Mouse (Mus musculus): Measurements from ENCODE around the gene Mtss1l. TPM values are rescaled to one million over a fixed set of nuclear protein-coding genes. Genes with fewer than 3 reads are reported as not detected.

Gene Mtss1l
- polyA plus RNA-seq, 1 experiment, result not detected

- no peak for TF ChIP-seq POLR2A (IDR thresholded peaks at IDR 0.05; ENCODE audit: insufficient read depth, low read depth, low read length)
- TF ChIP-seq CTCF (IDR thresholded peaks at IDR 0.05; ENCODE audit: insufficient read depth, low read depth, low read length), result no peak
- WGBS, result 90% methylated on average over 5 of the region's 5 CpGs
- H3K4me1 ChIP-seq (ENCODE audit: control insufficient read depth, insufficient read depth, low read length), result peaks cover 12% of the 10 kb centered on the region; the same call in 1 of the 2 replicates
- no peak overlapping the region for H3K27ac ChIP-seq (ENCODE audit: insufficient read depth, low read depth, low read length)
- no peak overlapping the region for H3K4me3 ChIP-seq (ENCODE audit: insufficient read depth, low read depth, low read length)
Observed at GRCm38 (mm10) chr8:110742452-110742818, 21.2 kb downstream of the Mtss1l start.

GRCm38 (mm10) chr8:110745162-110745561, 23.9 kb downstream of the Mtss1l start:
- Histone ChIP-seq H3K4me3 (ENCODE audit: insufficient read depth, low read depth, low read length) (no peak overlapping the region), H3K27ac (ENCODE audit: insufficient read depth, low read depth, low read length) (no peak overlapping the region), H3K4me1 (ENCODE audit: control insufficient read depth, insufficient read depth, low read length) (peaks cover 11% of the 10 kb centered on the region; the same call in 1 of the 2 replicates)
- TF ChIP-seq POLR2A (IDR thresholded peaks at IDR 0.05; ENCODE audit: insufficient read depth, low read depth, low read length) (no peak), CTCF (IDR thresholded peaks at IDR 0.05; ENCODE audit: insufficient read depth, low read depth, low read length) (no peak)
- 94% methylated on average over 10 of the region's 10 CpGs for WGBS

DNA sequence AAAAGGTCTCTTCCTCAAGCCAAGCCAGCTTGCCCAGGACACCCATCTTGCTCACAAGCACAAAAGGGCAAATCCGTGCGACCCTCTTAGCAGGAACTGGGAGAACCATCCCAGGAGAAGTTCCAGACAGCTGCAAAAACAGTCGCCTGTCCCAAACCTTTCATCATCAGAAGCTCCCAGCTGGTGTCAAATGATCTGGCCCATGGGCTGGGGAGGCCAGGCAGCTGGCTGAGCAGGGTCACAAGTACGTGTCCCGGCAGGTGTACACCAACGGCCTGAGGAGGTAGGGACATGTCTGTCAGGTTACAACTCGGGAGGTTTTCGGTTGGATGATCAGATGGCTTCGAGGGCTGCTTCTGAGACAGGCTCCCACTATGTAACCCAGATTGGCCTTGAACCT, 25.4 kb downstream of the Mtss1l start:
- Histone ChIP-seq H3K4me3 (ENCODE audit: insufficient read depth, low read depth, low read length) (no peak overlapping the region), H3K27ac (ENCODE audit: insufficient read depth, low read depth, low read length) (no peak overlapping the region), H3K4me1 (ENCODE audit: control insufficient read depth, insufficient read depth, low read length) (peaks cover 4% of the 10 kb centered on the region; the same call in 1 of the 2 replicates)
- WGBS, result 75% methylated on average over 9 of the region's 9 CpGs
- TF ChIP-seq POLR2A (IDR thresholded peaks at IDR 0.05; ENCODE audit: insufficient read depth, low read depth, low read length), result no peak
- TF ChIP-seq CTCF (IDR thresholded peaks at IDR 0.05; ENCODE audit: insufficient read depth, low read depth, low read length), result no peak

DNA sequence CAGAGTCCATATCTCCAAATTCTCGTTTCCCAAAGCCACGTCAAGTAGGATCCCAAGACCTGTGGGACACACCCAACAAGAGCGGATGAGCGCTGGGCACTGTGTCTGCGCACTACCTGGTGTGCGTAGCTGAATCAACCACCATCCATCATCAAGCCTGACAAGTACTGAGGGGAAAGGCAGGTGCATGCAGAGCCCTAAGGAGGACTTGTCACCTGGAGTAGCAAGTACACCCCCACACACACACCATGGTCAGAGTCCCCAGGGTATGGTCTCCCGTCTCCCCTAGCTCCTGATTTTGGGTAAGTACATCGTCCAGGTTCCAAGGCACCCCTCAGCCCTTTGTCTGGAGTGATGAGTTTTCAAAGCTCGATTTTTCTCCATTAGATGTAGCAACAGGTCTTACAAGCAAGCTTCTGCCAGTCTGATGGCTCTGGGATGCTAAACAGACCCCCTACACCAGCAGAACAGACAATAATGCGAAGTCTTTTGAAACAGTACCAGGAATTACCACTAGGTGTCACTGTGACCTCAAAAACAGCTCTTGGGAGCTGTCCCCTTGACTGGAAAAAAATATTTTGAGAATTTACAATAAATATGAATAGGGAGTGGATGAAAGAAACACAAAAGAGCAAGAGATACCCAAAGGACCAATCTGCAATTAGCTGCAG, 28.4 kb downstream of the Mtss1l start:
- no peak overlapping the region for H3K27ac ChIP-seq (ENCODE audit: insufficient read depth, low read depth, low read length)
- peaks cover 19% of the 10 kb centered on the region for H3K4me1 ChIP-seq (ENCODE audit: control insufficient read depth, insufficient read depth, low read length)
- TF ChIP-seq POLR2A (IDR thresholded peaks at IDR 0.05; ENCODE audit: insufficient read depth, low read depth, low read length) (no peak), CTCF (IDR thresholded peaks at IDR 0.05; ENCODE audit: insufficient read depth, low read depth, low read length) (no peak)
- no peak overlapping the region for H3K4me3 ChIP-seq (ENCODE audit: insufficient read depth, low read depth, low read length)
- 61% methylated on average over 10 of the region's 10 CpGs for WGBS

DNA sequence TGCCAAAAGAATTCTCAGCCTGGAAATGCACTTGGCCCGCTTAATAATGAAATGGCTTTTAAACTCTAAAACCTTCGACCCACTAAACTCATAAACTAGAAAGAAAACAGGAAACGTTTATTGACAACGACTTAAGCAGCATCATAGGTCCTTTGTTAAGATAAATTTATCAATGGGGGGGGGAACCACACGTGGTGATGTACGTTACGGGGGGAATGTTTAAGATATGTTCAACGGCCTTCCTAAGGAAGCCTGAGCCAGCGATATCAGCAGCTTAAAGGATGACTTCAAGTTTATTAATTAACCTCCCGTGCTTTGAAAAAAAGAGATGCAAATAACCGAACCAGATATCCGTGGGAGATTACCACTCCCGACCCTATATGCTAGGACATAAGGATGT, 29.0 kb downstream of the Mtss1l start:
- Histone ChIP-seq H3K4me1 (ENCODE audit: control insufficient read depth, insufficient read depth, low read length) (peaks cover 25% of the 10 kb centered on the region), H3K27ac (ENCODE audit: insufficient read depth, low read depth, low read length) (no peak overlapping the region), H3K4me3 (ENCODE audit: insufficient read depth, low read depth, low read length) (no peak overlapping the region)
- TF ChIP-seq POLR2A (IDR thresholded peaks at IDR 0.05; ENCODE audit: insufficient read depth, low read depth, low read length) (no peak), CTCF (IDR thresholded peaks at IDR 0.05; ENCODE audit: insufficient read depth, low read depth, low read length) (no peak)
- WGBS, result 28% methylated on average over 13 of the region's 13 CpGs

DNA sequence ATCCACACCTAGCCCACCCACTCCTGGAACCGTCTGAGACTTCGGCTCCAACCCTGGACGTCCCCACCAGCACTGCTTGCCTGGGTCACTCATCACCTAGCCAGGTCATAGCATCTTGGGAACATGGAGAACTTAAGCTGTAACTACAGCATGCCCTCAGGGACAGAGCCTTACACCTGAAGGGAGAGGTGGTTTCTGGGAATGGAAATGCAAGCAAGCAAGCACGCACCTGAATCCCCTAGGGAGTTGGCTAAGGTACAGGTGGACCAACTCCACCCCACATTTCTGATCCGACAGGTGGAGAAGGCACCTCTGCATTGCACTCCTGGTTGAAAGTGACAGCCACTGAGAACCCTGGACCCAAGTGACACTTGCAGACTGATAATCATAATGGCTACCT, 30.2 kb downstream of the Mtss1l start:
- Histone ChIP-seq H3K27ac (ENCODE audit: insufficient read depth, low read depth, low read length) (no peak overlapping the region), H3K4me3 (ENCODE audit: insufficient read depth, low read depth, low read length) (no peak overlapping the region), H3K4me1 (ENCODE audit: control insufficient read depth, insufficient read depth, low read length) (peaks cover 32% of the 10 kb centered on the region)
- WGBS, result 81% methylated on average over 5 of the region's 5 CpGs
- TF ChIP-seq CTCF (IDR thresholded peaks at IDR 0.05; ENCODE audit: insufficient read depth, low read depth, low read length), result no peak
- no peak for TF ChIP-seq POLR2A (IDR thresholded peaks at IDR 0.05; ENCODE audit: insufficient read depth, low read depth, low read length)

DNA sequence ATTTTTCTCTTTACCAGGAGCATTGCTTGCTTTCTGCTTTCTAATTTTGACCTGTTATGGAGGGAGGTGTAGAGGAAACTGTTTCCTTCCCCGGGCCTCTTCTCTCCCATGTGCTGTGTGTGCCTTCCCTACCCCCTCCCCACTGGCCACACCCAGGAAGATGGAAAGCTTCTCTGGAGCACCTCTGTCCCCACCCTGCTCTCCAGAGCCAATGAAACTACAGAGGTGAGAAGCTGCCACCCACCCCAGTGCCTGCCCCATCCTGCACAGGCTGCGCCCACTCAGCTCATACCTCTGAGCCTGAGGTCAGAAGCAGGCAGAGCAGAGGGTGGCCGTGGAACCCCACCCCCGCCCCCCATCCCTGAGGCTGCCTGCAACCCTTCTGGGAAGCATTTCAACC, 33.4 kb downstream of the Mtss1l start:
- peak; percentile 16; the same call in 1 of the 2 replicates for TF ChIP-seq POLR2A (IDR thresholded peaks at IDR 0.05; ENCODE audit: insufficient read depth, low read depth, low read length)
- TF ChIP-seq CTCF (IDR thresholded peaks at IDR 0.05; ENCODE audit: insufficient read depth, low read depth, low read length), result no peak
- H3K4me3 ChIP-seq (ENCODE audit: insufficient read depth, low read depth, low read length), result peak overlapping the region; percentile 48
- 36% methylated on average over 4 of the region's 4 CpGs for whole genome bisulfite sequencing
- H3K27ac ChIP-seq (ENCODE audit: insufficient read depth, low read depth, low read length), result peak overlapping the region; percentile 96
- H3K4me1 ChIP-seq (ENCODE audit: control insufficient read depth, insufficient read depth, low read length), result peaks cover 34% of the 10 kb centered on the region

DNA sequence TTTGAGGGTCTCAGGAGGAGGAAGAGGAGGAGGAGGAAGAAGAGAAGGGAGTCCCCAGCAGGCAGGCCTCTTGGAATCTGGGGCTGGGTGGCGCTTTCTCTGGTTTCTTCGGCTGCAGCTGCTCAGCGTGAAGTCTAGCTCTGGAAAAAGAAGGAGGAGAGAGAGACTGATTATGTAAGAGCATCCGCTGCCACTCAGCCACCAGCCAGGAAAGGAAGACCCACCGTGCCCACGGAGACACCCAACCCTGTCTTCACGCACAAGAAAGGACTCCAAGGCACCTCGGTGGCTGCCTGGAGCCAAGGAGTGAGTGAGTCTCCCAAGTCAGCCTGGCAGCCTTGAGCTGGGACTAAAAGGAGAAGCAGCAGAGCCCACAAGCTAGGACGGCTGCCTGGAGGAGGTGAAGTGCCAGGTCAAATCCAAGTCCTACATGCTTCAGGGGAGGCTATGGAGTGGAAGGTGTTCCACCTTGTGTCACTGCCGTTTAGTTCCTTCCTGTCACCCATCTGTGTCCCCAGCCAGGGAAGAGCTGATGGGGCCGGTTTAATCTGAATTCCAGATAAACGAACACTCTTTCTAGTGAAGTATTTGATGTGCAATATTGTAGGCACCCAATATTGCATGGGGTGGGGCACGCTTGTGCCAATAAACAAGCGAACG, 34.4 kb downstream of the Mtss1l start:
- 39% methylated on average over 15 of the region's 15 CpGs for WGBS
- TF ChIP-seq POLR2A (IDR thresholded peaks at IDR 0.05; ENCODE audit: insufficient read depth, low read depth, low read length), result no peak
- TF ChIP-seq CTCF (IDR thresholded peaks at IDR 0.05; ENCODE audit: insufficient read depth, low read depth, low read length), result no peak
- Histone ChIP-seq H3K4me3 (ENCODE audit: insufficient read depth, low read depth, low read length) (peak overlapping the region; percentile 48), H3K4me1 (ENCODE audit: control insufficient read depth, insufficient read depth, low read length) (peaks cover 34% of the 10 kb centered on the region), H3K27ac (ENCODE audit: insufficient read depth, low read depth, low read length) (peak overlapping the region; percentile 96)

GRCm38 (mm10) chr8:110756196-110756595, 34.9 kb downstream of the Mtss1l start:
- H3K4me3 ChIP-seq (ENCODE audit: insufficient read depth, low read depth, low read length), result no peak overlapping the region
- TF ChIP-seq CTCF (IDR thresholded peaks at IDR 0.05; ENCODE audit: insufficient read depth, low read depth, low read length), result no peak
- TF ChIP-seq POLR2A (IDR thresholded peaks at IDR 0.05; ENCODE audit: insufficient read depth, low read depth, low read length), result no peak
- WGBS, result 92% methylated on average over 5 of the region's 5 CpGs
- peak overlapping the region; percentile 96 for H3K27ac ChIP-seq (ENCODE audit: insufficient read depth, low read depth, low read length)
- peaks cover 34% of the 10 kb centered on the region for H3K4me1 ChIP-seq (ENCODE audit: control insufficient read depth, insufficient read depth, low read length)
